Mouse (Mus musculus) liver, embryonic 14.5 days (tissue): ENCODE measurements around the gene Shmt1. TPM values are rescaled to one million over a fixed set of nuclear protein-coding genes. Genes with fewer than 3 reads are reported as not detected.
A peak's percentile ranks its signal among the peaks of the same experiment; 100 is the strongest.

Experiments used
- ATAC-seq: fragments of 200-750 bp; cut with Nextera tagmentation; 2 replicates; pipeline ENCODE4 v1.8.0; 2017; ENCODE audit warnings: moderate number of reproducible peaks, mild to moderate bottlenecking, moderate library complexity; ENCODE audit not compliant: insufficient read depth
- DNase-seq, 3 experiments: peaks; one replicate each; pipeline ENCODE4 v3.0.0-alpha.2; 2012 to 2013; ENCODE audit warnings: low read depth in 3 of 3, low spot score in 3 of 3
- H3K27ac ChIP-seq: fragments of 300-500 bp; sonication (generic); 2 replicates; pipeline ENCODE4 v1.5.1; 2014; ENCODE audit warnings: moderate library complexity, mild to moderate bottlenecking, control low read depth, inconsistent platforms
- H3K27me3 ChIP-seq: fragments of 300-500 bp; sonication (generic); 2 replicates; pipeline ENCODE4 v1.6.1; 2014; ENCODE audit warnings: mild to moderate bottlenecking, low read length, moderate library complexity; ENCODE audit not compliant: control insufficient read depth, insufficient read depth
- H3K36me3 ChIP-seq: fragments of 300-500 bp; sonication (generic); replicated peaks from 2 replicates; pipeline ENCODE4 v1.6.1; 2014; ENCODE audit warnings: low read depth; ENCODE audit not compliant: control insufficient read depth, insufficient read depth
- H3K4me1 ChIP-seq, 2 experiments: fragments of 200-500 bp in 1 of 2; fragments of 300-500 bp in 1 of 2; sonication (generic) in 1 of 2; replicated peaks; 2 replicates each; pipeline ENCODE4 v1.6.1; 2012 to 2014; ENCODE audit warnings: antibody characterized with exemption in 1 of 2, inconsistent platforms in 1 of 2, low read length in 1 of 2; ENCODE audit not compliant: control insufficient read depth in 2 of 2, insufficient read depth in 2 of 2
- H3K4me2 ChIP-seq: fragments of 300-500 bp; sonication (generic); 2 replicates; pipeline ENCODE4 v1.6.1; 2014; ENCODE audit warnings: low read depth, mild to moderate bottlenecking, control low read depth, moderate library complexity
- H3K4me3 ChIP-seq, 2 experiments: fragments of 200-500 bp in 1 of 2; fragments of 300-500 bp in 1 of 2; sonication (generic) in 1 of 2; 2 replicates each; pipeline ENCODE4 v1.5.1; 2012 to 2014; ENCODE audit warnings: low read depth in 2 of 2, low read length in 2 of 2, mild to moderate bottlenecking in 2 of 2, control low read depth in 1 of 2, inconsistent platforms in 1 of 2, moderate library complexity in 1 of 2; ENCODE audit not compliant: insufficient read depth in 1 of 2
- H3K9ac ChIP-seq: fragments of 300-500 bp; sonication (generic); replicated peaks from 2 replicates; pipeline ENCODE4 v1.6.1; 2014; ENCODE audit warnings: mild to moderate bottlenecking, control low read depth, moderate library complexity
- H3K9me3 ChIP-seq: fragments of 300-500 bp; sonication (generic); 2 replicates; pipeline ENCODE4 v1.6.1; 2016; ENCODE audit warnings: low read length, mixed read lengths; ENCODE audit not compliant: control insufficient read depth
- CTCF ChIP-seq: IDR thresholded peaks from 2 replicates; pipeline ENCODE4 v1.5.1; 2016; ENCODE audit warnings: antibody characterized with exemption, low read depth, control low read depth
- EP300 ChIP-seq: IDR thresholded peaks from 2 replicates; pipeline ENCODE4 v1.6.1; 2016; ENCODE audit warnings: antibody characterized with exemption, low read depth
- WGBS: fragments of 180-500 bp; shearing (Covaris S2); extraction: QIAGEN DNeasy Blood & Tissue Kit; methylation state at CpG from one replicate; pipeline ENCODE4 v1.1.7; 2014; ENCODE audit not compliant: insufficient replicate concordance; 5-methylcytosine and 5-hydroxymethylcytosine counted together
- polyA plus RNA-seq, 2 experiments: library from polyadenylated mRNA; depleted of rRNA in 1 of 2; stranded (reverse) in 1 of 2; unstranded in 1 of 2; fragments of >200 nt; fragmentation: Nextera tagmentation in 1 of 2; extraction: Ambion mirVana in 1 of 2; gene quantifications; 2 replicates each; pipeline versions ENCODE4 v1.2.1 to v1.2.3; 2012 to 2014

Shmt1 gene
- polyA plus RNA-seq, 2 experiments, result 26.9 to 34.2 TPM

DNA sequence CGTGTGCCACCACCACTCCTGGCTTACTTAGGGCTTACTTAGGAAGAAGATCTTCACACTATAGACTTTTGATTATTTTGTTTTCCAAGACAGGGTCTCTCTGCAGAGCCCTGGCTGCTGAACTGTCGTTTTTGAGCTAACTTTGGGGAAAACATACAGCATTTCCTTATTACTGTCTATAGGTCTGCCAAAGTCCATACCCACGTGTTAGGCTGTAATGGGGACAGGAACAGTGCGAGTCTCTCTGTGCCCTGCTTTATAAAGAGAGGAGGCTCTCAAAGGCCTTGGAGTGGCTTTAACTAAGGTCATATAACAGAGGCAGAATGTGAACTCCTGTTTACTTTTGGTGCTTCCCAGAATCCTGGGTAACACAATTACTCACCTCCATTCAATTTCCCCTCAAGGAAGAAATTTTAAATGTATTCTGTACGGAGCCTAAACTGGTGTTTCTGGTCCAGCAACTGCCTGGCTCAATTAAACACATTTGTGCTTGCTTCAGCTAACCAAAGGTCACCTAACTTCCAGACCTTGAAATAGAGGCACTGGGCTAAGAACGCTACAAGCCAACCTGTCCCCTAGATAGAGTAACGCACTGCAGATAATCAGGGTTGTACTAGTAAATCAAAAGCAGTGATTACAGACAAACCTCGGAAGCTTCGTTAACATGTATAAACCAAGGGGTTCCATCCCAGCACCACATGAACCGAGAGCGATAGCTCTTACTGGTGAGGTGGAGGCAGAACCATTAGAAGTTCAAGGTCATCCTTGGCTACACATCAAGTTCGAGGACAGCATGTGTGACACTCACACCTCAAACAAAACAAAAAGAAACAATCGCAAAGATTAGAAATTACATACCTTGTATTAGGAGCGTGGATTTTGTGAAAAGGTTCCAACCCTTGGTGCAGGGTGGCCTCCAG lies 1.2 kb downstream of the Shmt1 start:
- TF ChIP-seq EP300 (no peak), CTCF (no peak)
- Histone ChIP-seq H3K9me3 (no peaks in the 10 kb centered on the region), H3K4me2 (peak overlapping the region; percentile 61), H3K9ac (peak overlapping the region; percentile 5), H3K27me3 (no peaks in the 10 kb centered on the region), H3K4me1 (peaks cover 6 to 17% of the 10 kb centered on the region in 2 experiments), H3K27ac (no peak overlapping the region), H3K36me3 (no peaks in the 10 kb centered on the region), H3K4me3 (peak overlapping the region; percentile 53 to 63)
- DNase-seq (no peak), ATAC-seq (no peak)
- 8% methylated on average over 14 of the region's 14 CpGs for WGBS

DNA sequence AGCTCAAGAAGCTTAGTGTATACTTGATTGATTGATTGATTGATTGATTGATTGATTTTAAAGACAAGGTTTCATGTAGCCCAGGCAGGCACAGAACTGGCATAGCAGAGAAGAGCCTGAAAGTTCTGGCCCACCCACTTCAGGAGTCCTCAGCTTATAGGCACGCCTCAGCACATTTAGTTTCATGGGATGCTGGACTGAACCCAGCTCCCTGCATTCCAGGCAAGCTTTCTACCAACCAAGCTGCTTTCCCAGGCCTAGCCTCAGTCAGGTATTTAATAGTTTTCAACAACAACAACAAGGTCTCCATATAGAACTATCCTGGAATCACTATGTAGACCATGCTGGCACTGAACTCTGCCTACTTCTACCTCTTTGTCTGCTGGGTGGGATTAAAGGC lies 2.0 kb downstream of the Shmt1 start:
- Histone ChIP-seq H3K9me3 (no peaks in the 10 kb centered on the region), H3K4me3 (peak overlapping the region; percentile 53 to 63; a peak in 3 of 4 replicates), H3K9ac (no peak overlapping the region), H3K4me1 (peaks cover 6 to 17% of the 10 kb centered on the region in 2 experiments), H3K4me2 (peak overlapping the region; percentile 61), H3K27ac (no peak overlapping the region), H3K27me3 (no peaks in the 10 kb centered on the region), H3K36me3 (no peaks in the 10 kb centered on the region)
- DNase-seq, result no peak
- no peak for TF ChIP-seq EP300
- TF ChIP-seq CTCF, result no peak
- no peak for ATAC-seq
- 46% methylated on average over 1 of the region's 1 CpGs for WGBS

DNA sequence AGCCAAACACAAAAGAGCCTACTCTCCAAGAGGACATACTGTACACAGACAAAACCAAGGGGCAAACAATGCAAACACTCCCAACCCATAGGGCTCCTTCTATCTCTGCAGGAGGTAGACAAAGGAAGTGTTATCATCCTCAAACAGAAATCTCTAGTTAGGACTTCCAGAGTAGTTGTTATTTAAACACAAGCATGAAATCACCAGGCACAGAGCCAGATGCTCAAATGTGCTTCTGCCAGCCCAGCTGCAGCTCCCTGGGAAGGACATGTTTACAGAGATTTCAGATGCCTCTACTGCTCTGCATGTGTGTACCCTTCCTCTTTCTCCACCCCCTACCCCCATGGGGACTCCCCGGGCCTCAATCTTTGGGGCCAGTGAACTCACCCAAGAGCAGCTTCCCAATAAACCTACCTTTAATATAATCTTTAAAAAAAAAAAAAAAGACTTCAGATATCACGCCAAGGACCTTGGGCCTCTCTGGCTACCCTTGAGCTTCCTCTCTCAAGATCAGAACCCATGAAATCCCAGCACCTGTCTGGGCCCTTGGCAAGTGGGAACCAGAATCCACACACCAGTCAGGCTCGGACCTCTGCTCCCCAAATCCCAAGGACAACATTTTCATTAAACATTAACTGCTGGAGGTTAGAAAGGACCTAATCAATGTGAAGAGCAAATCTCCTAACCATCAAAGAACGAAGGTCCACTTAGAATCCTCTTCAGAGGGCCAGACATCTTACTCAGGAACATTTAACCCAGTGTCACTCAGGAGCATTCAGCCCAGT lies 3.0 kb downstream of the Shmt1 start:
- Histone ChIP-seq H3K4me1 (peaks cover 6 to 17% of the 10 kb centered on the region in 2 experiments), H3K27ac (no peak overlapping the region), H3K9ac (no peak overlapping the region; the same call in 1 of the 2 replicates), H3K27me3 (no peaks in the 10 kb centered on the region), H3K9me3 (no peaks in the 10 kb centered on the region), H3K4me3 (peak overlapping the region; percentile 26 to 35), H3K36me3 (no peaks in the 10 kb centered on the region; the same call in 1 of the 2 replicates), H3K4me2 (peak overlapping the region; percentile 61)
- TF ChIP-seq CTCF (no peak), EP300 (no peak)
- ATAC-seq (no peak), DNase-seq (no peak)
- 38% methylated on average over 4 of the region's 4 CpGs for WGBS

DNA sequence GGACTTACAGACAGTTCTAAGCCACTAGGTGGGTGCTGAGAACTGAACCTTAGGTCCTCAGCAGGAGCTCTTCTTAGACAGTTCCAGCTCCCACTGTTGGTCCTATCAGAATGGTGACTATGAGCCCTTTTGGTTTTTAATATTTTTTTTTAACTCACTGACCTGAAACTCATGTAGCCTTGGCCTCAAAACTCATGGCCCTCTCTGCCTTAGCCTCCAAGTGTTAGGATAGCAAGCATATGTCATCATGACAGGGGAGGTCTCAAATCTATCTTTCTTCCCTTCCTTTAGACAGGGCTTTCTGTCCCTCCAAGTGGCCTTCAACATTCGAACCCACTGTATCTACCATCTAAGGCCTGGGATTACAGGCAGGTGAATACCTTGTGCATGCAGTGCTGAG lies 10.6 kb downstream of the Shmt1 start:
- Histone ChIP-seq H3K27ac (no peak overlapping the region), H3K4me1 (no peaks in the 10 kb centered on the region), H3K9me3 (no peaks in the 10 kb centered on the region), H3K36me3 (peaks cover 4% of the 10 kb centered on the region), H3K4me3 (no peak overlapping the region), H3K4me2 (no peak overlapping the region), H3K27me3 (no peaks in the 10 kb centered on the region), H3K9ac (no peak overlapping the region)
- 46% methylated on average over 1 of the region's 1 CpGs for WGBS
- ATAC-seq, result no peak
- no peak for DNase-seq
- TF ChIP-seq EP300 (no peak), CTCF (no peak)

DNA sequence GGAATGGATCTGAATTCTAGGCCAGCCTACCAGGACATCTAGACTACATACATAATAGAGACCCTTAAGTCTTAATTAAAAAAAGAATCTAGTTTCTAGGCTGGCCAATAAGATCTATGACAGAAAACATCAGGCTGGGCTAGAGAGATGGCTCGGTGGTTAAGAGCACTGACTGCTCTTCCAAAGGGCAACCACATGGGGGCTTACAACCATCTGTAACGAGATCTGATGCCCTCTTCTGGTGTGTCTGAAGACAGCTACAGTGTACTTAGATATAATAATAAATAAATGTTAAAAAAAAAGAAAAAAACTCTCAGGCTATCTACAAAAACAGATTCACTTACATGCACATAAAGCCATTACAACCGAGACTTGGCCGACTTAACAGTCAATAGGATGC lies 11.5 kb downstream of the Shmt1 start:
- Histone ChIP-seq H3K4me3 (no peak overlapping the region), H3K9me3 (no peaks in the 10 kb centered on the region), H3K27me3 (no peaks in the 10 kb centered on the region), H3K27ac (no peak overlapping the region), H3K4me2 (no peak overlapping the region), H3K36me3 (peaks cover 4% of the 10 kb centered on the region), H3K9ac (no peak overlapping the region), H3K4me1 (no peaks in the 10 kb centered on the region)
- DNase-seq (no peak), ATAC-seq (no peak)
- no peak for TF ChIP-seq CTCF
- TF ChIP-seq EP300, result no peak
- 83% methylated on average over 4 of the region's 4 CpGs for WGBS
